Mouse (Mus musculus) gastrocnemius, adult 8-10 months (tissue): Measurements from ENCODE around the gene Olfr735. TPM values are rescaled to one million over a fixed set of nuclear protein-coding genes. Genes with fewer than 3 reads are reported as not detected.

ENCODE experiments used
- DNase-seq, 2 experiments: peaks; one replicate each; pipeline ENCODE4 v3.0.0; 2022; ENCODE audit warnings: low spot score in 2 of 2
- total RNA-seq, 4 experiments: library from RNA; stranded (reverse); gene quantifications; 2 replicates each; pipeline ENCODE4 v1.2.4; 2022

The Olfr735 gene
- total RNA-seq: not detected

DNA sequence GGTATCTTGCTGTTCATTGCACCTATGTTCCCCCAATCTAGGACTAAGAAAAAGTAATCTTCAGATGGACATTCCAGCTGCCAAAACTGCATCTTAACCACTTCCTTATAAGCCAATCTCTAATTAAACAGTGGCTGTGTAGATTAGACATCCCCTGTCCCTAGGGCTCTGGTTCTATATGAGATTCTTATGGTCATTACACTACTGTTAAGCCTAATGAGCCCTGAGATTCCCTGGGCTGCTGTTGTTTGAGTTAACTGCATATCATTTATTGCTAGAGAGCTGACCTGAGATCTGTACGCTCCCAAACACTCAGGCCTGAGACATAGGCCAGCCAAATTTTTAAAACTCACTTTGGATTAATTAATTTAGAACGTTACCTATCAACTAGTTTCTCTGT is at the start of gene Olfr735:
TSS of gene Olfr735 (minus strand) at position 77 of the 400 bp plus-strand sequence.
- no peak for DNase-seq

DNA sequence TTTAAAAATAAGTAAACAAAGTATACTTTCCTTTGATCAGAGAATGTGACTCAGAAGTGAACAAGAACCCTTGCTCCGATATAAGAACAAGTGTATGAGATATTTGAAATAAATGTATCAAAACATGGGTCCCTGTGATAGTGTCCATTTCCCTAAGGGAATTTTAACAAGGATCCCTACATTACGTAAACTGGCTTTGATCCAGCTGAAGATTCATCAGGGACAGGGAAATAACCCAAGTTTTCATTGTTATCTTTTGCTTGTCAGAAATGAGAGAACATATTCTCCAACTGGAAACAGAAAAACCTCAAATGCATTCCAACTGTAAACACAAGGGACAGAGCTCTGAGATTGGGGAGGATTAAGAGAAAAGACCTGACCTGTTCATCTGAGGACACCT is 32.2 kb upstream of the Olfr735 start, which contains the start of gene Olfr736:
TSS of gene Olfr736 (plus strand) at position 301 of the 400 bp plus-strand sequence.
- no peak for DNase-seq

DNA sequence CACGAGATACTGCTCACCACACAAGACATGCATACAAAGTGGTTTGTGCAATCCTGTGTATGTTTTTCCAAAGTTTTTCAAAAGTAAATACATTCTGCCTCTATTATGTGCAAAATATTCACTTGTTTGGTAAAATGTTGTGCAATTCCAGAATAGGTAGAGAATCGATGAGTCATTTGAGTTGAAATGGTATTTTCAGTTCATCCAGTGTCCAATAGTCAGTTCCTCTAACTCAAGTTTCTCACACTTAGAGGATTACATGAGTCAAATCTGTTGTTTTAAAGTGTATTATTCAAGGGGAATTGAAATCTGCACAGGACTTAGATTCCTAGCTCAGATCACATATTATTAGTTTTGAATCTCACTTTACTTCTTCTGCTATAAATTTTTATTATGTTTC is 14.9 kb upstream of the Olfr735 start:
- no peak for DNase-seq

DNA sequence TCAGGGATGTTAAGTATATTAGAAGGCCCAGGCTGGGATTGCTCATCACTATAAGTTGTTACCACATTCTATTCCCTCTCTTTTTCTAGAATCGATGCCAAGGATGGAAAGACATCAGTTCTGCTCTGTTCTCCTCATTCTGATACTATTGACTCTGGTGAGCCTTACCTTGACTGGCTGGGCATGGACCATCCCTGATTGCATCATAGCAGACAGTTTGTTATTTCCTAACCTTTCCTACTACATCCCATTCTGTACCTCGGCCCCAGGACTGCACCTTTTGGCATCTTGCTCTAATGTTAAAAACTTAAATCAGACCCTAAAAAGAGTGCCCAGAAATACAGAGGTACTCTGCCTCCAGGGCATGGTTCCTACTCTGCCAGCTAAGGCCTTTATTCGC is 11.8 kb upstream of the Olfr735 start:
- no peak for DNase-seq

DNA sequence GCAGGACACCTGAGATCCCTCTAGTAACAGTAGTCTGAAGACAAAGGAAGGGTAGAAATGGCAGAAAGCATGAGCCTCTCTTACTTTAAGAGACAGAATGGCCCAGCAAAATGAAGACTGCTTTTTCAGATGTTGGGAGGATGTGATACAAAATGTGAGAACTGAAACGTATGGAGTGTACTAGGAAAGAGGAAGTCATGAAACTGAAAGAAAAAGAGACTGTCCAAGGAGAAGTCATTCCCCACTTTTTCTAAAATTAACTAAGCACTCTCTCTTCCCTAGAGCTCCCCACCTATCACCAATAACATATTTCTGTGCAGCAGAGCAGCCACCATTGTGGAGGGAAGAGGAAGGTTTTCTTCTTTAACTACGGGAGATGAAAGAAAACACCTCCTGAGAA is 8.9 kb upstream of the Olfr735 start, which contains the start of gene Tlr11:
TSS of gene Tlr11 (plus strand) at position 322 of the 400 bp plus-strand sequence.
- DNase-seq: no peak

DNA sequence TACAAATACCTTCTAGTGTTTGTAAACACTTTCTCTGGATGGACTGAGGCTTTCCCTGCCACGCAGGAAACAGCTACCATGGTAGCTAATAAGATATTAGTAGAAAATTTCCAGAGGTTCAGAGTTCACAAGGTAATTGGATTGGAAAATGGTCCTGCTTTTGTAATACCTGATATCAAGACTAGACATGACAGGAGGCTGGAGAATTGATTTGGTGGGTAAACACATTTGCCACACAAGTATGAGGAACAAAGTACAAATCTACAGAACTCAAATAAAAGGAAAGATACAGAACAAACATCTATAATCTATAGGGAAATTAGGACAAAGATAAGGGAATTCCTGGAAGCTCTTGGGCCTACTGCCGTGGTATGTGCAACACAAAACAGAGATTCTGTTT is 8.1 kb upstream of the Olfr735 start:
- DNase-seq: no peak

DNA sequence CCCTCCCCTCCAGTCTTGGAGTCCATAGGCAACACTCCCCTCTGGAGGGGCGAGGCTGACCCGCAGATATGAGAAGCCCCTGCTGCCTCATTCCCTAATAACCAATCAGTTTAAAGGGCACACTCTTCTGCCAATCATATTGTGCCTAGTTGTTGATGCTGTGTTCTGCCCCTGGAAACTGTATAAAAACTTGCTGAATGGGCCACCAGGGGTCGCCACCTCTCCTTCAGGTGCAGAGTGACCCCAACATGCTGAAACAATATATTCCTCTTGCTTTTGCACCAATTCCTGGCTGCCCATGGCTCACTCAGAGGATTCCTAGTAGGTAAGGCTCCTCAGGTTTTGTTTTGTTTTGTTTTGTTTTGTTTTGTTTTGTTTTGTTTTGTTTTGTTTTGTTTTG is 3.8 kb upstream of the Olfr735 start:
- DNase-seq: no peak

DNA sequence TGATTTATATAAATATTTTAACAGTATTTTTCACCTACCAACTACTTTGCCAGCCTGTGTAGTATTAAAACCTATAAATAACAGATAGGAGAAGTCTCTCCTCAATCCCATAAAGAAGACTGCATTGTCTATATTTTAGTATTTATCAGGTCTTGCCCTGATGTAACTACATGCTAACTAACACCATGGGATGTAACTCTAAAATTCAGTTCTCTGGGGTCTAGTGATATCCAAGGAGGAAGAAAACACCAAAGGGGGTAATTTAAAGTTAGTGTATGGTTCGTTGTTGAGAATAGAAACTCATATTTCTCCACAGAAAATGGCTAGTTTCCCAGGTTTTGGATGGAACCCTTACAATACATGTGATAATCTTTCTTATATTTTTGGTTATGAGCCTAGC is 22.0 kb downstream of the Olfr735 start, which contains the start of gene Olfr734:
TSS of gene Olfr734 (minus strand) at position 101 of the 400 bp plus-strand sequence.
- DNase-seq: no peak

DNA sequence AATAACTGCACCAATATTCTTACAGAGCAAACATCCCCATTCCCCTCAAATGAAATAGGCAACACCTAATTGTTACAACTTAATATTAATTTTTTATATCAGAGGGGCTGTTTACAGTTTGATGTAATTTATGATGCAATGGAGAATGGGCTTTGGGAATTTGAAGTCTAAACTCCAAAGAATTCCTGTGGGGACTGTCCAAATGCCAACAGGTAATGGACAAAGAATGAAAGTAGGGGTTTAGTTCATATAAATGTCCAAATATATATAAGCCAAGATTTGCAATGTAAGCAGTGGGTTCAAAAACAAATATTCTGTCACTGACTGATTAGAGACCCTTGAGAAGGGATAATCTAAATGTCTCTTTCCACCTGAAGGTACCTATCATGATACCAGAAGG is 47.2 kb downstream of the Olfr735 start, which contains the start of gene Olfr733:
TSS of gene Olfr733 (minus strand) at position 101 of the 400 bp plus-strand sequence.
- DNase-seq: no peak

Other genes with a start within 250 kb of the Olfr735 start
- not detected for gene Olfr727, start 225.7 kb downstream of the Olfr735 start, total RNA-seq
- gene Olfr728, start 206.2 kb downstream of the Olfr735 start, total RNA-seq: not detected
- gene Olfr729, start 196.0 kb downstream of the Olfr735 start, total RNA-seq: not detected
- not detected for gene Olfr730, start 160.7 kb downstream of the Olfr735 start, total RNA-seq
- gene Olfr731, start 107.0 kb downstream of the Olfr735 start, total RNA-seq: not detected
- gene Olfr732, start 64.7 kb downstream of the Olfr735 start, total RNA-seq: not detected
- gene Olfr733, start 47.4 kb downstream of the Olfr735 start, total RNA-seq: not detected
- not detected for gene Olfr734, start 22.1 kb downstream of the Olfr735 start, total RNA-seq
- gene Tlr11, start 9.0 kb upstream of the Olfr735 start, total RNA-seq: under 1 TPM in 1 of 4 experiments, not detected in 3; 0.09 TPM
- gene Olfr736, start 32.3 kb upstream of the Olfr735 start, total RNA-seq: not detected
- not detected for gene Olfr738, start 58.7 kb upstream of the Olfr735 start, total RNA-seq
- gene Olfr739, start 69.8 kb upstream of the Olfr735 start, total RNA-seq: not detected
- gene Olfr740, start 96.7 kb upstream of the Olfr735 start, total RNA-seq: not detected
- not detected for gene Olfr741, start 123.9 kb upstream of the Olfr735 start, total RNA-seq
- not detected for gene Olfr742, start 154.7 kb upstream of the Olfr735 start, total RNA-seq
- gene Olfr743, start 173.0 kb upstream of the Olfr735 start, total RNA-seq: not detected